Mouse (Mus musculus) frontal cortex, postnatal 36 days (tissue): ENCODE measurements around the gene Rab4a.

Experiments
- DNase-seq, 2 experiments: peaks; one replicate each; pipeline ENCODE4 v3.0.0; 2022; ENCODE audit warnings: low spot score in 2 of 2

Rab4a gene

GRCm38 (mm10) chr8:123847546-123847945, 41.8 kb downstream of the Rab4a start:
- DNase-seq, result no peak

DNA sequence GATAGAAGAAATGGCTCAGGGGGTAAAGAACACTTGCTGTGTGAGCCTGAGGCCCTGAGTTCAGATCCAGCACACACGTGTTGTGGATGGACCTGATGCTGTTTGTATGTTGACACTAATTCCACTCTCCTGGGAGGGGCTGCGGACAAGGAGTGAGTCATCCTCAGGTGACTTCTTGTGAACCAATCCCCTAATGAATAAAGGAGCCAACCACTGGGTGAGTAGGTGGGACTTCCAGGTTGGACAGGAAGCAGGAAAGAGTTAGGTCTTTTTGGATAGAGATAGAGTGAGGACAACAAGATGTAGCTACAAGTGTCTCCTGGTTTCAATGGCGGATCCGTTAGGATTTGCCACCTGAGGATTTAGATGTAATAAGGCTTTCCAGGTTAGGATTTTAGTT, 43.6 kb downstream of the Rab4a start:
- no peak for DNase-seq

DNA sequence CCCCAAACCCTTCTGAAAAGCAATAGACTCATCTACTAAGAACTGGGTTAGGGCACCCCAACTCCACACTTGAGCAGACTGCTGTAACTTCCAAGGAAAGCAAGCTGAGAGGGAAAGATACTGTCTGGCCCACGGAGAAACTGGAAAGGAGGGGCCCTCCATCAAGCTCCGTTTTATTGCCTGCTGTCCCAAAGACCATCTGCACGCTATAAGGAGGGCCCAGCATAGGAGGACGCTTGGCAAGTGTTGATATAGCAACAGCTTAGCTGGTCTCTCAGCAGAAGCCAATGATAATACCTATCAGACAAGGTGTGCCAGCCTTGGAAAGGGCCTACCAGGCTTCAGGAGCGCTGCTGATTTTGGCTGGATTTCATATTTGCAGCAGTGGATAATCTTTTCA, 45.8 kb downstream of the Rab4a start:
- no peak for DNase-seq

GRCm38 (mm10) chr8:123854252-123854651, 48.5 kb downstream of the Rab4a start:
- DNase-seq, result no peak

DNA sequence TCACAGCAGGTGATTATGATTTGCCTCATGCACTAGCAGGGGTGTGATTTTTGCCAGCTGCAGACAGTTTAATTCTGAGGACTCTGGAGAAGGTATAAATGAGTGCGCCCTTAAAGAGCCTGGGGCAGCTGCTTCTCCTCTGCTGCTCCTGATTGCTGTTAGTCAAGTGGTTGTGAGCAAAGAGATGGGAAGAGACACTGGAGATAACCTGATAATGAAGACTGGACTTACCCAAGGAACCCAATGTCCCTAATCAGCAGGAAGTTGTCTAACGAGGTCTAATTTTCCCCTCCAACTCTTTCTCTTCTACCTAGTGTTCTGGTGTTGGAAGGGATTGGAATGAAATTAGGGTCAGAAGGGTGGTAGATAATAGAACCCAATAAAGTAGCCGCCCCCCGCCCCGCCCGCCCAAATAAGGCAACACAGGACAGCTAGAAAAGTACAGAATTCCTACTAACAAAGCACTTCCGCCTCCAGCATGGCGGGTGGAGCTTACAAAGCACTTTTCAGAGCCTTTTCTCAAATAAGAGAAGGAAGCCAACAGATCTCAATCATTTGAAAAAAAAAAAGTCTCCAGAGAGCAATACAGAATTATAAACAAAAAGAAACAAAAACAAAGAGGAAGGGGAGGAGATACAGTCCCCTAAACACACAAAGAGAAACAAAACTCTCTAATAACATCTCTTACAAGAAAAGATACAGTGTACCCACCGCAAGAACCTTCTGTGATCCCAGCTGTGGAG, 49.1 kb downstream of the Rab4a start:
- no peak for DNase-seq

GRCm38 (mm10) chr8:123857361-123857760, 51.6 kb downstream of the Rab4a start:
- no peak for DNase-seq

DNA sequence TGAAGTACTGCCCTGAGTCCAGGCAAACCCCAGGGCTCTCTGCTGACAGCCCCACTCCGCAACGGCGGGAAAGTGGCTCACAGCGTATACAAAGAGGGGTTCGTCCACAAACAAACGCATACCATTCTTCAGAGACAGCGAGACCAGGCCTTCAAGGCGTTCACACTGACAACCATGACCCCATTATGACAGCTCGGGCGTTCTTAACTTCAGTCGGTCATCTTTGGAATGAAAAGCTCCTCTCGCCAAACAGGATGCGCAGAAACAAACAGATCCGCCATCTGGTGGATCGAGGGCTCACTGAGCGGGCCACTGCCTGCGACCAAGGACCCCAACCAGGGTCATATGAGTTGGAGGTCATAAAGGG, 52.8 kb downstream of the Rab4a start:
- DNase-seq, result no peak

DNA sequence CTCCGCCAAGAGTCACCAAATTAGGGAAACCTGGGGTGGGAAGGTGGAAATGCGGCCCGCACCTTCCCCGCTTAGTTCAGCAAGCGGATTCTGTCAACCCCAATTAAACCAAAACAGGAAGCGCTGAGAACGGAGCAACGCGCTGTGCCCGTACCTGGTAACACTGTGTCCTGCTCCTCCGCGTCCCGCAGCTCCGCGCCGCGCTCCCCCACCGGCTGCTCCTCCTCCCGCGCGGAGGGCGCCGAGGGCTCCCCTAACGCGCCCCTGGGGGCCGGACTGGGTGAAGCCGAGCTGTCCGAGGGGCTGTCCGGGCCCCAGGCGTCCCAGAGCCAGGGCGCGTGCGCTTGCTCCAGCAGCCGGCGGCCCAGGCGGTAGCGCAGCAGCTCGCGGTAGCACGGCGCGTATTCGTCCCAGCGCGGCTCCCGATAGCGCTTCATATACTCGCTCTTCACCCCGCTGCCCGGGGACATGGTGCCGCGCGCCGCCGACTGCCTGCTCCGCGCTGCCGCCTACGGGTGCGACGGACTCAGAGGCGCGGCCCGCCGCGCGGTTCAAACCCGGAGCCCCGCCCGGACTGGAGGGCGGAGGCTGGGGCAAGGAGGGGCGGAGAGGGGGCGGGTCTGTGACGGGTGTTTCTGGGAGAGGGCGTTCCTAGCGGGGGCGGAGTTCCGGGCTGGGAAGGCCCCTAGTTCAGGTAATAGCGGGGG, 53.3 kb downstream of the Rab4a start:
- peak; percentile 90 to 91 for DNase-seq

DNA sequence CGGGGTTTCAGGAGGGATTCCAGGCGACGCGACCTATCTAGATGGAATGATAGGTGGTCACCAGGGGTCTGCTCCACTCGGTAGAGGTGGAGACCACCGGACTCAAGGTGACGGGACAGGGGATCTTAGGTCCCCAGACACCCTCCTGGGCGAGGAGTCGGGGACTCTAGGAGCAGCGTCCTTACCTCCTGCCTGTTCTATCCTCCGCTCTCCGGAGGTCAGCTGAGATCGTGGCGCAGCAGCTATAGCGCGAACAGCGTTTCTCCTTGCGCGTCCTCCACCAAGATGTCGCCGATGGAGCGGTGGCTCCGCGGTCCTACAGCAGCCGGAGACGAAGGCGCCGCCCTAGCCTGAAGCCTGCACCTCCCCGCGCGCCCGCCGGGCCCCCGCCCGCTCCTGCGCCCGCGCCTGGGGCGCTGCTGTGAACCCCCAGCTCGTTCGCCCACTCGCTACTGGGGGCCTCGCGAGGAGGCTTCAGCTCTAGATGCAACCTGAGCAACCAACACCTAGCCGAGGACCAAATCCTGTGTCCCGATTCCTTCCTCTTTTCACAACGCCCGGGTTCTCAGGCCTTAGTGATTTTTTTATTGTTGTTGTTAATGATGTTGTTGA, 54.0 kb downstream of the Rab4a start, which contains the start of gene Ccsap:
Ccsap (minus strand) TSS at position 562 of the 612 bp plus-strand sequence.
- peak; percentile 70 to 73 for DNase-seq

- DNase-seq, result no peak
Measured at GRCm38 (mm10) chr8:123860386-123860785, 54.6 kb downstream of the Rab4a start.

DNA sequence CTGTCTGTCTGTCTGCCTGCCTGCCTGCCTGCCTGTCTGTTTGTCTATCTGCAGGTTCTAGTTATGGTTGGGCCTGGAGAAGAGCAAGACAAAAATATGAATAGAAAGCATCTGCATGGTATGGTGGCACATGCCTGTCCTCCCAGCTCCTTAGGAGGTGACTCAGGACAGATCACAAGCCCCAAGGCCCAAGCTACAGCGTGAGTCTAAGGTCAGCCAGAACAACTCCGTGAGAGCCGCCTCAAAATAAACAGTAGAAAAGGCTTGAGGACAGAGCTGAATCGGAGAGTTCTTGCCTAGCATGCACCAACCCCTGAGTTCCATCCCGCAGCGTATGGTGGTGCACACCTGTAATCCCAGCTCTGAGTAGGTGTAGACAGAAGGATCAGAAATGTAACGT, 60.0 kb downstream of the Rab4a start:
- DNase-seq, result no peak

DNA sequence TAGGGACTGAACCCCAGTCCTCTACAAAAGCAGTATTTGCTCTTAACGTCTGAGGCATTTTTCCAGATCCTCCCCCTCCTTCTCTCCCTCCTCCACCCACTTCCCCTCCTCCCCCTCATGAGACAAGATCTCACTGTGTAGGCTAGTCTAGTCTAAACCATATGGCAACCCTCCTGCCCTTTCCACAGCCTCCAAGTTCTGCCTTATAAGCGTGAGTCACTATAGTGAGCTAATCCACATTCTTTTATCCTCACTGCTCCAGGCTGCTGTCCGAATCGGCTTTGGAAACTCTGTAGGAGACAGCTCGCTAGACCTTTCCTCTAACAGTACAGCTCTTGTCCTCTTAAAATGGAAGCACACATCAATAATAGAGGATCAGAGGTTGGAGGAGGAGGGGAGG, 61.2 kb downstream of the Rab4a start:
- DNase-seq, result no peak

- no peak for DNase-seq
Measured at GRCm38 (mm10) chr8:123872048-123872447, 66.3 kb downstream of the Rab4a start.

GRCm38 (mm10) chr8:123873364-123873763, 67.6 kb downstream of the Rab4a start:
- DNase-seq, result no peak

DNA sequence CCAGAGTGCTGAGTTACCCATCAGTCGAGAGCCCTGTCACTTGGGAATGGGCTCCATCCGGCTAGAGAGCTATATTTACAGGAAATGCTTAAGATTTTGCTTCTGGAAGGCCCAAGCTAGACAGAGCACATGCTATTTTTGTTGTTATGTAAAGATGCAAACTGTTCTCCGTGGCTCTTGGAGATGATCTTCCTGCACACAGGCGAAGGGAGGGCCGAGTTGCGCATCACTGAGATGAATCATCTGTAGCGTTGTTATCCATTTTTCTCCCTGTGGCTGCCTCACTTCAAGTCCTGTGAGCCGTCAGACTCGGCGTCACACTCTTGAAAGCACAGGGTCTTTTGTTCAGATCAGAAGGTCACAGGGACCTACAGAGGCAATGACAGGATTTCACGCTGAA, 68.5 kb downstream of the Rab4a start:
- peak in 1 of 2 experiments; percentile 70 for DNase-seq

GRCm38 (mm10) chr8:123877865-123878264, 72.1 kb downstream of the Rab4a start:
- DNase-seq, result no peak

- peak in 1 of 2 experiments; percentile 93 for DNase-seq
Measured at GRCm38 (mm10) chr8:123880271-123880670, 74.5 kb downstream of the Rab4a start.

- no peak for DNase-seq
Measured at GRCm38 (mm10) chr8:123880821-123881350, 75.1 kb downstream of the Rab4a start.

- no peak for DNase-seq
Measured at GRCm38 (mm10) chr8:123882412-123882811, 76.6 kb downstream of the Rab4a start.

DNA sequence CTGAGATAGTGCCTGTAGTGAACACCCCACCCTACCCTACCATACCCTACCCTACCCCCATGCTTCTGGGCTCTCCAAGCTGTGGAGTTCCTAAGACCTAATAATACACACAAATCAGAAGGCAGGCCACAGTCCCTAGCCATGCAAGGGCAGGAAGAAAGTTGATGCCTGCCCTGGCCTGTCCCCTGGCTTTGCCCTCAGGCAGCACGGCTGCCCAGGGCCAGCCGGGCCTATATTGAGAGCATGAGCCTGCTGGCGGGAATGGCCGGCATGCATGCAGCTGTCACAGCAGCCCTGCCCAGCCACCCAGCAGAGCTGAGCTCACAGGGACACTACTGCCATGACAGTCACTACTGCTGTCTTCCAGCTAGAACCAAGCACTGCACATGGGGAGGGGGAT, 77.3 kb downstream of the Rab4a start:
- no peak for DNase-seq
